Mouse (Mus musculus) liver, embryonic 14.5 days (tissue): ENCODE measurements around the gene Tcf25. TPM values are rescaled to one million over a fixed set of nuclear protein-coding genes. Genes with fewer than 3 reads are reported as not detected.

Experiments
- ATAC-seq: fragments of 200-750 bp; cut with Nextera tagmentation; 2 replicates; pipeline ENCODE4 v1.8.0; 2017; ENCODE audit warnings: moderate number of reproducible peaks, mild to moderate bottlenecking, moderate library complexity; ENCODE audit not compliant: insufficient read depth
- DNase-seq, 3 experiments: peaks; one replicate each; pipeline ENCODE4 v3.0.0-alpha.2; 2012 to 2013; ENCODE audit warnings: low read depth in 3 of 3, low spot score in 3 of 3
- H3K27ac ChIP-seq: fragments of 300-500 bp; sonication (generic); 2 replicates; pipeline ENCODE4 v1.5.1; 2014; ENCODE audit warnings: moderate library complexity, mild to moderate bottlenecking, control low read depth, inconsistent platforms
- H3K27me3 ChIP-seq: fragments of 300-500 bp; sonication (generic); 2 replicates; pipeline ENCODE4 v1.6.1; 2014; ENCODE audit warnings: mild to moderate bottlenecking, low read length, moderate library complexity; ENCODE audit not compliant: control insufficient read depth, insufficient read depth
- H3K36me3 ChIP-seq: fragments of 300-500 bp; sonication (generic); replicated peaks from 2 replicates; pipeline ENCODE4 v1.6.1; 2014; ENCODE audit warnings: low read depth; ENCODE audit not compliant: control insufficient read depth, insufficient read depth
- H3K4me1 ChIP-seq, 2 experiments: fragments of 200-500 bp in 1 of 2; fragments of 300-500 bp in 1 of 2; sonication (generic) in 1 of 2; replicated peaks; 2 replicates each; pipeline ENCODE4 v1.6.1; 2012 to 2014; ENCODE audit warnings: antibody characterized with exemption in 1 of 2, inconsistent platforms in 1 of 2, low read length in 1 of 2; ENCODE audit not compliant: control insufficient read depth in 2 of 2, insufficient read depth in 2 of 2
- H3K4me2 ChIP-seq: fragments of 300-500 bp; sonication (generic); 2 replicates; pipeline ENCODE4 v1.6.1; 2014; ENCODE audit warnings: low read depth, mild to moderate bottlenecking, control low read depth, moderate library complexity
- H3K4me3 ChIP-seq, 2 experiments: fragments of 200-500 bp in 1 of 2; fragments of 300-500 bp in 1 of 2; sonication (generic) in 1 of 2; 2 replicates each; pipeline ENCODE4 v1.5.1; 2012 to 2014; ENCODE audit warnings: low read depth in 2 of 2, low read length in 2 of 2, mild to moderate bottlenecking in 2 of 2, control low read depth in 1 of 2, inconsistent platforms in 1 of 2, moderate library complexity in 1 of 2; ENCODE audit not compliant: insufficient read depth in 1 of 2
- H3K9ac ChIP-seq: fragments of 300-500 bp; sonication (generic); replicated peaks from 2 replicates; pipeline ENCODE4 v1.6.1; 2014; ENCODE audit warnings: mild to moderate bottlenecking, control low read depth, moderate library complexity
- H3K9me3 ChIP-seq: fragments of 300-500 bp; sonication (generic); 2 replicates; pipeline ENCODE4 v1.6.1; 2016; ENCODE audit warnings: low read length, mixed read lengths; ENCODE audit not compliant: control insufficient read depth
- CTCF ChIP-seq: IDR thresholded peaks from 2 replicates; pipeline ENCODE4 v1.5.1; 2016; ENCODE audit warnings: antibody characterized with exemption, low read depth, control low read depth
- EP300 ChIP-seq: IDR thresholded peaks from 2 replicates; pipeline ENCODE4 v1.6.1; 2016; ENCODE audit warnings: antibody characterized with exemption, low read depth
- WGBS: fragments of 180-500 bp; shearing (Covaris S2); extraction: QIAGEN DNeasy Blood & Tissue Kit; methylation state at CpG from one replicate; pipeline ENCODE4 v1.1.7; 2014; ENCODE audit not compliant: insufficient replicate concordance; 5-methylcytosine and 5-hydroxymethylcytosine counted together
- polyA plus RNA-seq, 2 experiments: library from polyadenylated mRNA; depleted of rRNA in 1 of 2; stranded (reverse) in 1 of 2; unstranded in 1 of 2; fragments of >200 nt; fragmentation: Nextera tagmentation in 1 of 2; extraction: Ambion mirVana in 1 of 2; gene quantifications; 2 replicates each; pipeline versions ENCODE4 v1.2.1 to v1.2.3; 2012 to 2014

The Tcf25 gene
- polyA plus RNA-seq, 2 experiments = 45.6 to 53.1 TPM

- Histone ChIP-seq H3K36me3 (no peaks in the 10 kb centered on the region), H3K9me3 (no peaks in the 10 kb centered on the region; the same call in 1 of the 2 replicates), H3K4me2 (no peak overlapping the region), H3K4me1 (peaks cover 0 to 7% of the 10 kb centered on the region in 2 experiments; a peak in 2 of 4 replicates), H3K9ac (no peak overlapping the region), H3K27me3 (no peaks in the 10 kb centered on the region), H3K27ac (no peak overlapping the region), H3K4me3 (no peak overlapping the region)
- no peak for TF ChIP-seq CTCF
- TF ChIP-seq EP300 = no peak
- 80% methylated on average over 19 of the region's 19 CpGs for WGBS
- DNase-seq = no peak
- ATAC-seq = no peak
Measured at GRCm38 (mm10) chr8:123421325-123421724, 47.8 kb downstream of the Tcf25 start.

GRCm38 (mm10) chr8:123422056-123422780, 48.7 kb downstream of the Tcf25 start:
- H3K36me3 ChIP-seq = no peaks in the 10 kb centered on the region
- no peaks in the 10 kb centered on the region for H3K27me3 ChIP-seq
- no peak overlapping the region; the same call in 1 of the 2 replicates for H3K9ac ChIP-seq
- peak; percentile 81 for TF ChIP-seq CTCF
- no peak for TF ChIP-seq EP300
- H3K4me1 ChIP-seq = peaks cover 0 to 1% of the 10 kb centered on the region in 2 experiments; a peak in 2 of 4 replicates
- peaks cover 6% of the 10 kb centered on the region for H3K9me3 ChIP-seq
- peak overlapping the region; percentile 62 for H3K4me2 ChIP-seq
- WGBS = 4% methylated on average over 17 of the region's 17 CpGs
- peak overlapping the region; percentile 7 to 15; a peak in 2 of 4 replicates for H3K4me3 ChIP-seq
- no peak for DNase-seq
- ATAC-seq = 0 out of 2 replicates have a peak, but pooled peaks have one; percentile 31
- H3K27ac ChIP-seq = no peak overlapping the region

GRCm38 (mm10) chr8:123422781-123423159, 49.2 kb downstream of the Tcf25 start:
- Histone ChIP-seq H3K9ac (no peak overlapping the region), H3K4me2 (no peak overlapping the region), H3K9me3 (peaks cover 12% of the 10 kb centered on the region), H3K27ac (no peak overlapping the region), H3K4me1 (no peaks in the 10 kb centered on the region; a peak in 1 of 4 replicates), H3K4me3 (no peak overlapping the region), H3K36me3 (no peaks in the 10 kb centered on the region), H3K27me3 (no peaks in the 10 kb centered on the region)
- TF ChIP-seq EP300 (no peak), CTCF (no peak)
- no peak for DNase-seq
- WGBS = 5% methylated on average over 3 of the region's 3 CpGs
- no peak for ATAC-seq

- DNase-seq = no peak
- no peak for ATAC-seq
- Histone ChIP-seq H3K9me3 (peaks cover 19% of the 10 kb centered on the region), H3K9ac (no peak within 1 kb of the TSS), H3K27ac (no peak within 1 kb of the TSS), H3K4me2 (peak within 1 kb of the TSS; percentile 62), H3K4me3 (peak within 1 kb of the TSS; percentile 7 to 15; a peak in 2 of 4 replicates), H3K27me3 (no peaks in the 10 kb centered on the region), H3K4me1 (no peaks in the 10 kb centered on the region; a peak in 1 of 4 replicates), H3K36me3 (no peaks in the 10 kb centered on the region)
- 59% methylated on average over 7 of the region's 7 CpGs for WGBS
- TF ChIP-seq EP300 (no peak), CTCF (no peak)
Measured at GRCm38 (mm10) chr8:123423441-123423840, 49.9 kb downstream of the Tcf25 start, which contains the start of gene Def8. Gene Def8 (plus strand): TSS chr8:123423527.
